Mouse (Mus musculus): ENCODE results near the gene Sema6d. TPM values are rescaled to one million over a fixed set of nuclear protein-coding genes. Genes with fewer than 3 reads are reported as not detected.

The Sema6d gene
- total and polyA plus RNA-seq, 2 experiments from 2014 or later = 22.6 to 64.8 TPM

GRCm38 (mm10) chr2:124705806-124706205, 616.0 kb downstream of the Sema6d start:
- WGBS = 42% methylated on average over 4 of the region's 4 CpGs
- ATAC-seq (ENCODE audit: low FRiP score) (no peak), DNase-seq (ENCODE audit: low spot score) (no peak)
- no peak overlapping the region for H3K4me2 ChIP-seq (ENCODE audit: low read depth, low read length, poor library complexity, severe bottlenecking)
- H3K4me3 ChIP-seq (ENCODE audit: low read depth, low read length) = no peak overlapping the region
- no peak for TF ChIP-seq CTCF (IDR thresholded peaks at IDR 0.05)
- H3K4me1 ChIP-seq (ENCODE audit: insufficient read depth, low read length) = peaks cover 2% of the 10 kb centered on the region; the same call in 1 of the 2 replicates
- no peaks in the 10 kb centered on the region for H3K27me3 ChIP-seq (ENCODE audit: insufficient read depth, low read length)
- H3K36me3 ChIP-seq (ENCODE audit: insufficient read depth, low read length) = no peaks in the 10 kb centered on the region
- H3K27ac ChIP-seq (ENCODE audit: low read depth, low read length) = no peak overlapping the region
- no peak overlapping the region for H3K9ac ChIP-seq (replicated peaks; ENCODE audit: low read length, poor library complexity, severe bottlenecking)
- no peaks in the 10 kb centered on the region for H3K9me3 ChIP-seq (ENCODE audit: low read length)

- Histone ChIP-seq H3K9ac (replicated peaks; ENCODE audit: low read length, poor library complexity, severe bottlenecking) (no peak overlapping the region), H3K36me3 (ENCODE audit: insufficient read depth, low read length) (no peaks in the 10 kb centered on the region), H3K27ac (ENCODE audit: low read depth, low read length) (no peak overlapping the region), H3K27me3 (ENCODE audit: insufficient read depth, low read length) (no peaks in the 10 kb centered on the region), H3K4me3 (ENCODE audit: low read depth, low read length) (no peak overlapping the region), H3K4me2 (ENCODE audit: low read depth, low read length, poor library complexity, severe bottlenecking) (no peak overlapping the region), H3K9me3 (ENCODE audit: low read length) (no peaks in the 10 kb centered on the region), H3K4me1 (ENCODE audit: insufficient read depth, low read length) (peaks cover 2% of the 10 kb centered on the region; the same call in 1 of the 2 replicates)
- 29% methylated on average over 7 of the region's 7 CpGs for WGBS
- no peak for TF ChIP-seq CTCF (IDR thresholded peaks at IDR 0.05)
- DNase-seq (ENCODE audit: low spot score) (no peak), ATAC-seq (ENCODE audit: low FRiP score) (no peak)
Observed at GRCm38 (mm10) chr2:124706896-124707295, 617.1 kb downstream of the Sema6d start.

Data from midbrain, postnatal 0 days (tissue).